Mouse (Mus musculus) stomach, embryonic 14.5 days (tissue): Measurements from ENCODE around the gene Tbce. TPM values are rescaled to one million over a fixed set of nuclear protein-coding genes. Genes with fewer than 3 reads are reported as not detected.
"Not testable (repeated sequence)": the region's sequence is repeated elsewhere in the genome, so short reads cannot be mapped to it uniquely, and the experiment has no call there.

ENCODE experiments used
- ATAC-seq: fragments of 200-750 bp; cut with Nextera tagmentation; 2 replicates; pipeline ENCODE4 v1.8.0; 2017; ENCODE audit warnings: low read depth, moderate TSS enrichment; ENCODE audit not compliant: insufficient number of reproducible peaks, insufficient read depth, low FRiP score
- H3K27ac ChIP-seq: fragments of 300-500 bp; sonication (generic); 2 replicates; pipeline ENCODE4 v1.5.1; 2014; ENCODE audit warnings: mild to moderate bottlenecking, low read length, moderate library complexity, mixed read lengths
- H3K27me3 ChIP-seq: fragments of 300-500 bp; sonication (generic); 2 replicates; pipeline ENCODE4 v1.6.1; 2014; ENCODE audit warnings: low read length, control low read depth, mixed read lengths; ENCODE audit not compliant: control insufficient read depth, insufficient read depth
- H3K36me3 ChIP-seq: fragments of 300-500 bp; sonication (generic); 2 replicates; pipeline ENCODE4 v1.6.1; 2014; ENCODE audit warnings: mild to moderate bottlenecking, control low read depth, low read length, moderate library complexity, mixed read lengths; ENCODE audit not compliant: control insufficient read depth, insufficient read depth
- H3K4me1 ChIP-seq: fragments of 300-500 bp; sonication (generic); 2 replicates; pipeline ENCODE4 v1.6.1; 2014; ENCODE audit warnings: low read length, control low read depth, mixed read lengths; ENCODE audit not compliant: control insufficient read depth, insufficient read depth
- H3K4me2 ChIP-seq: fragments of 300-500 bp; sonication (generic); replicated peaks from 2 replicates; pipeline ENCODE4 v1.6.1; 2014; ENCODE audit warnings: low read depth, low read length, control low read depth
- H3K4me3 ChIP-seq: fragments of 300-500 bp; sonication (generic); 2 replicates; pipeline ENCODE4 v1.5.1; 2014; ENCODE audit warnings: low read depth, low read length, control low read depth
- H3K9ac ChIP-seq: fragments of 300-500 bp; sonication (generic); replicated peaks from 2 replicates; pipeline ENCODE4 v1.6.1; 2014; ENCODE audit warnings: low read depth, mild to moderate bottlenecking, control low read depth, low read length, moderate library complexity, mixed read lengths
- H3K9me3 ChIP-seq: fragments of 300-500 bp; sonication (generic); 2 replicates; pipeline ENCODE4 v1.6.1; 2016; ENCODE audit warnings: low read depth, low read length, control low read depth; ENCODE audit not compliant: control insufficient read depth
- WGBS: fragments of 180-500 bp; shearing (Covaris S2); extraction: QIAGEN DNeasy Blood & Tissue Kit; methylation state at CpG from one replicate; pipeline ENCODE4 v1.1.7; 2014; 5-methylcytosine and 5-hydroxymethylcytosine counted together
- polyA plus RNA-seq: library from polyadenylated mRNA; unstranded; fragments of >200 nt; fragmentation: Nextera tagmentation; extraction: Ambion mirVana; gene quantifications from 2 replicates; pipeline ENCODE4 v1.2.1, GENCODE M21; 2014

Tbce gene
- polyA plus RNA-seq, 1 experiment from 2014 or later = 74.4 TPM

GRCm38 (mm10) chr13:14025554-14025953 is 13.9 kb downstream of the Tbce start:
- Histone ChIP-seq H3K27ac (no peak overlapping the region), H3K4me3 (no peak overlapping the region), H3K4me1 (no peaks in the 10 kb centered on the region), H3K9me3 (no peaks in the 10 kb centered on the region), H3K4me2 (no peak overlapping the region), H3K27me3 (no peaks in the 10 kb centered on the region), H3K36me3 (peaks cover 13% of the 10 kb centered on the region; the same call in 1 of the 2 replicates), H3K9ac (no peak overlapping the region)
- WGBS = 89% methylated on average over 6 of the region's 6 CpGs
- ATAC-seq = no peak

- not testable (repeated sequence) for H3K27me3 ChIP-seq, H3K4me3 ChIP-seq, H3K4me2 ChIP-seq, ATAC-seq, H3K27ac ChIP-seq, H3K36me3 ChIP-seq, H3K9me3 ChIP-seq, H3K9ac ChIP-seq, H3K4me1 ChIP-seq
- 76% methylated on average over 7 of the region's 12 CpGs for WGBS
Measured at GRCm38 (mm10) chr13:14021417-14021816, 18.0 kb downstream of the Tbce start.

- no peak for ATAC-seq
- Histone ChIP-seq H3K4me1 (no peaks in the 10 kb centered on the region), H3K9ac (no peak overlapping the region), H3K36me3 (peaks cover 16% of the 10 kb centered on the region; the same call in 1 of the 2 replicates), H3K27me3 (no peaks in the 10 kb centered on the region), H3K27ac (no peak overlapping the region), H3K4me2 (no peak overlapping the region), H3K9me3 (no peaks in the 10 kb centered on the region), H3K4me3 (no peak overlapping the region)
- WGBS = 98% methylated on average over 3 of the region's 3 CpGs
Measured at GRCm38 (mm10) chr13:14018852-14019251, 20.6 kb downstream of the Tbce start.

GRCm38 (mm10) chr13:14018283-14018682 is 21.2 kb downstream of the Tbce start:
- ATAC-seq = no peak

GRCm38 (mm10) chr13:14015609-14016008 is 23.8 kb downstream of the Tbce start:
- H3K9ac ChIP-seq = no peak overlapping the region
- H3K4me3 ChIP-seq = no peak overlapping the region
- no peak for ATAC-seq
- H3K36me3 ChIP-seq = peaks cover 20% of the 10 kb centered on the region
- no peaks in the 10 kb centered on the region for H3K9me3 ChIP-seq
- no peaks in the 10 kb centered on the region for H3K27me3 ChIP-seq
- 88% methylated on average over 6 of the region's 6 CpGs for WGBS
- H3K4me2 ChIP-seq = no peak overlapping the region
- no peaks in the 10 kb centered on the region for H3K4me1 ChIP-seq
- H3K27ac ChIP-seq = no peak overlapping the region

More at GRCm38 (mm10) chr13:14018283-14018682, 21.2 kb downstream of the Tbce start:
- no peak overlapping the region for H3K27ac ChIP-seq
- no peaks in the 10 kb centered on the region for H3K9me3 ChIP-seq
- no peak overlapping the region for H3K4me3 ChIP-seq
- H3K4me1 ChIP-seq = no peaks in the 10 kb centered on the region
- H3K4me2 ChIP-seq = no peak overlapping the region
- no peaks in the 10 kb centered on the region for H3K27me3 ChIP-seq
- H3K36me3 ChIP-seq = peaks cover 16% of the 10 kb centered on the region; the same call in 1 of the 2 replicates
- H3K9ac ChIP-seq = no peak overlapping the region

GRCm38 (mm10) chr13:14014540-14014939 is 24.9 kb downstream of the Tbce start:
- Histone ChIP-seq H3K9me3 (no peaks in the 10 kb centered on the region), H3K4me1 (no peaks in the 10 kb centered on the region), H3K27ac (no peak overlapping the region), H3K4me3 (no peak overlapping the region), H3K27me3 (no peaks in the 10 kb centered on the region), H3K36me3 (peaks cover 24% of the 10 kb centered on the region), H3K4me2 (no peak overlapping the region), H3K9ac (no peak overlapping the region)
- 88% methylated on average over 4 of the region's 4 CpGs for WGBS
- ATAC-seq = no peak

- H3K4me2 ChIP-seq = no peak overlapping the region
- no peaks in the 10 kb centered on the region for H3K27me3 ChIP-seq
- no peaks in the 10 kb centered on the region for H3K4me1 ChIP-seq
- H3K36me3 ChIP-seq = peaks cover 27% of the 10 kb centered on the region
- no peak for ATAC-seq
- no peak overlapping the region for H3K27ac ChIP-seq
- no peak overlapping the region for H3K4me3 ChIP-seq
- H3K9me3 ChIP-seq = no peaks in the 10 kb centered on the region
- WGBS = 96% methylated on average over 2 of the region's 2 CpGs
- no peak overlapping the region for H3K9ac ChIP-seq
Measured at GRCm38 (mm10) chr13:14014001-14014400, 25.4 kb downstream of the Tbce start.

- ATAC-seq = no peak
- H3K4me2 ChIP-seq = no peak overlapping the region
- WGBS = 90% methylated on average over 4 of the region's 4 CpGs
- no peak overlapping the region for H3K4me3 ChIP-seq
- H3K9me3 ChIP-seq = no peaks in the 10 kb centered on the region
- no peaks in the 10 kb centered on the region for H3K27me3 ChIP-seq
- no peaks in the 10 kb centered on the region for H3K4me1 ChIP-seq
- peaks cover 22% of the 10 kb centered on the region for H3K36me3 ChIP-seq
- H3K9ac ChIP-seq = no peak overlapping the region
- no peak overlapping the region for H3K27ac ChIP-seq
Measured at GRCm38 (mm10) chr13:14011454-14011995, 27.9 kb downstream of the Tbce start.

- H3K4me1 ChIP-seq = no peaks in the 10 kb centered on the region
Measured at GRCm38 (mm10) chr13:14006056-14006455, 33.4 kb downstream of the Tbce start.

More at GRCm38 (mm10) chr13:14006056-14006455, 33.4 kb downstream of the Tbce start:
- H3K9me3 ChIP-seq = no peaks in the 10 kb centered on the region
- H3K9ac ChIP-seq = no peak overlapping the region
- H3K27me3 ChIP-seq = no peaks in the 10 kb centered on the region
- no peak overlapping the region for H3K4me3 ChIP-seq
- H3K36me3 ChIP-seq = peaks cover 41% of the 10 kb centered on the region
- no peak overlapping the region for H3K27ac ChIP-seq
- ATAC-seq = no peak
- H3K4me2 ChIP-seq = no peak overlapping the region
- WGBS = 52% methylated on average over 2 of the region's 2 CpGs
